Mouse (Mus musculus) embryo, embryonic 10 days (tissue): ENCODE results near the gene Toe1.
"Not testable (repeated sequence)": the region's sequence is repeated elsewhere in the genome, so short reads cannot be mapped to it uniquely, and the experiment has no call there.

Experiments
- DNase-seq: peaks from one replicate; pipeline ENCODE4 v3.0.0-alpha.2; 2015; ENCODE audit warnings: low spot score

The Toe1 gene

DNA sequence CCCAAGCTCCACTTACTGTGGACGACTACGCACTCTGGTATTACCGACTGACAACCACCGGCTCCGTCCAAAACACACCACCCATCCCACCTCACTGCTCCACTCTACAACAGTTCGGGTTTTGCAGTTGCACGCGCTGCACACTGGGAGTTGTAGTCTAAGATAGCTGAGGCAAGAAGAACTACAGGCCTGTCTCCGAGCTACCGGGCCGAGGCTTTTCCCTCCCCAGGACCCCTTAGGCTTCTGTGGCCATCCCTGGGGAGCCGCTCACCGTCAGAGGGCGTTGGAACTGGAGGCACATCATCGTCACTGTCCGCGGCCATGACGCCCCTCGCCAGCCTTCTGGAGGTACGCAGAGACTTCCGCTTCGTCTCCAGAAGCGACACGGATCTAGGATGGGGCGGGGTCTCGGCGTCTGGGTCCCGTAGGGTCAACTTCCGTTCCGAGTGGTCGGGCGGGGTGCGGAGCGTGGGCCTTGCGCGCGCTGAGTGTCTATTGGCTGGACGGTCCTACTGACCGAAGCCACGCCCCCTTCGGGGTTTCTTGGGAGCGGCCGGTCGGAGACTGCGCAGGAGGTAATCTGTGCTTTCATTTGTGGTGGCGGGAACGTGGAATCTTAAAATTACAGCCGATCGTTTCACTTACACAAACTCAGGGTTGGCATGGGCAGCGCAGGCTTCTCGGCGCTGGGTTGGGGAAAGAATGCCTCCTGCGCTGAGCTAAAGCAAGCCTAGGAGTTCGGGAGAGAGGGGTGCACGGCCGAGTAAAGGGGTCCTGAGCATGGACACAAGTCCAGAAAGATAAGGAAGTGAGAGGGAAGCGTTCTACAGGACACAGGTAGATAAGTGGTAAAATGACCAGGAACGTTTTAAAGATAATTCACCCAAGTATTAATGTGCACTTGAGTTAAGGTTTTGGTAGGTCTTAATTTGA, at the start of gene Toe1, which contains the start of gene Mutyh:
Toe1 (minus strand) TSS at position 444 of the 933 bp plus-strand sequence.
Mutyh (plus strand) TSS at position 527 of the 933 bp plus-strand sequence.
- DNase-seq = peak; percentile 100

DNA sequence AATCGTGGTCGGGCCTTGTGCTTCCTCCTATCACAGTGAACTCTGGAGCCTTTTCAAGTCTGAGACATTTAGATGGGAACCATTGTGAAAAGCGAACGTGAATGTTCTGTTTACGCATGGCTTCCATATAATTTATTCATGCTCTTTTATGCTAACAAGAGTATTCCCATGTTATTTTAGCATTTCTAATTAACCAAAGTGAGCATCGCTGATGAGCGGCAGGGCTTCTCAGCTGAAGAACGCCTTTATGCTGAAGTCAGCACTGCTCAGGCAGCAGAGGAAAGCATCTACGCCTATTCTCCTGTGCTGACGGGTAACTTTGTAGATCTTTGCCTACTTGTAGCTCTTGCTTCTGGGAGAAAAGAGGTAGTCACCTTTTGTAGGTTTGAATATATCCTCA, 49.8 kb upstream of the Toe1 start:
- DNase-seq = no peak

DNA sequence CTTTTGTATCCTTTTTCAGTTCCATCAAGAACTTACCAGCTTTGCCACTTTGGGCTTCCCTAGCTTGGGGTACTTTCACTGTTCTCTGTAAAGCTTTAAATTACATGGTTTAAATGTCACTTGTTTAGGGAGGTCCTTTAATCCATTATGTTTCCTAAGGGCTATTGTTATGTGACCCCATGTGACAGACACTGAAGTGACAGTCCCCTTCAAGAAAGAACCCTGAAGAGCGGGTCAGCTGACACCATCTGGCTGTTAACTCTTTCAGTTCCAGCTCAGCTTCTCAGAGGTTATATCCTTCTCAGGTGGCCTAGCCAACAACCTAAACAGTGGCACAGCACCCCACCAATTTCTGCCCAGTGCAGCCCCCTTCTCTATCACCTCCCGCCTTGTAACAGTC, 46.8 kb upstream of the Toe1 start:
- peak; percentile 56 for DNase-seq

DNA sequence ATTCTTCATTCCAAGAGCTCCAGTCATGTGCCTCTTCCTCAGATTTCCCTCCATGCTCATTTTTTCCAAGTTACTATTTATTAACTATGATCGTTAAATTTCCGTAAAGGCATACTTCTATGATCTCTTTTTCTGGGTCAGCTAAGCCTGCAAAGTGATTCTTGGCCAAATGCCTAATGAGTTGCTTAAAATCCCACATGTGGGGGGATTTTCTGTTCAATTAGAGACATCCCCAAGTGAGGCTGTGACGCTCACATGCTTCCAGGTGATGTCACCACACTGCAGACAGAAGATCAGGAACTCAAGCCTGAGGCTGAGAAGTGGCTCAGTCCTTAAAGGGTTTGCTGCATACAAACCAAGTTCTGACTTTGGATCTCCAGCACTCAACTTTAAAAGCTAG, 42.5 kb upstream of the Toe1 start:
- no peak for DNase-seq

DNA sequence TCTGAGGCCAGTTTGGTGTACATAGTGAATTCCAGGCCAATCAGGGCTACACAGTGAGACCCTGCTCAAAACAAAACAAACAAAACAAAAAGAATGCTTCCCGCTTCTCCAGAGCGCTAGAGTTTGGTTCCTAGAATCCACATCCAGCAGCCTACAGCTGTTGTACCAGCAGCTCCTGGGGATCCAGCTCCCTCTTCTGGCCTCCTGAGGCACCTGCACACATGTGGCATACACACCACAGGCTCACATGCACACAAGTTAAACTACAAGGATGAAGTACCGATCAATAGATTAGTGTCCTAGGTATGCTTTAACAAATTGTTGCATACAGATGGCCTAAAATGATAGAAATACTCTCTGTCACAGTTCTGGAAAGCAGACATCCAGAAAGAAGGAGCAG, 36.9 kb upstream of the Toe1 start:
- no peak for DNase-seq

DNA sequence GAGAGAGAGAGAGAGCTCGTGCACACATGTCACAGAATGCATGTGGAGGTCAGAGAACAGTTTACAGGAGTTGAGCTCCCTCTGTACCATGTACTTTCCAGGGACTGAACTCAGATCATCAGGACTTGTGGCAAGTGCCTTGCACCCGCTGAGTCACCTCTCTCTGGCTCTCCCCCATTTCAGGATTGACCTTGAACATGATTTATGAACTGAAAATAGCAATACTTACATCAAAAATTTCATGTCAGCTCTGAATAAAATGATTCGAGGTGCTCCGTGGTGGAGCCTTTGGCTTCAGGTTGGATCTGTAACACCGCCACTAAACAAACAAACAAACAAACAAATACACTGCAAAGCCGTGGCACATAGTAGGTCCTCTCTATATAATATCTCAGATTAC, 33.4 kb upstream of the Toe1 start:
- no peak for DNase-seq

DNA sequence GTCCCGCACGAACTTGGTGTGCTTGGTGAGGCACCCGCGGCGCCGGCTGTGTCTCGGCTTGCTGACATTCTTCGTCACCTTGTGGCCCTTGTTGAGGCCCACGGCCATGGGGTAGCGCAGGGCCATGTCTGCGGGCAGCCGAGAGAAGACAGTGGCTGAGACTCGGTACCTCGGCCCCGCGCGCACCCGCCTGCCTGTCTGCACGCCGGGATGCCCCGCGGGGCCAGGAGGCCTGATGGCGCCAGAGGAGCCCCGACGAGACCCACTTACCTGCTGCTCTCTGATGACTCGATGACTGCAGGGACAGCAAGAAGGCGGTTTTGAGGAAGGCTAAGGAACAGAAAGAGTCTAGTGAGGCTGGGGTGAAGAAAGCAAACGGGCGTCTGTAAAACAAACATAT, 32.7 kb upstream of the Toe1 start:
- DNase-seq = not testable (repeated sequence)

DNA sequence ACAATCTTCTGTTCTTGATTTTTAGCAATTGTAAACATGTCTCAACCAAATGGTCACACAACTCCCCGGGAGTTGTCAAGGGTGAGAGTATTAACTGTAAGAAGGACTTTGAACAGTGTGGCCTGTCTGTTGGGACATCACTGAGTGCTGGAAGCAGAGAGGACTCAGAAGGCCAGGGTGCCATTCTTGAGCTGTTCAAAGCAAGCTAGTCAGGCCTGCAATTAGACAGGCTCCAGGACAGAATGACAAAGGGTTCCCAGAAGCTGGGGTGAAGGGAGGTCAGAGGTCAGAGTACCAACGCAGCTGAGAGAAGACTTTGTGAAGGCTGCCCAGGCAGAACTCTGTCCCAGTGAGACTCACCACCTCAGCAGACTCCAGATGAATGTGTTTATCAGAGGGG, 31.6 kb upstream of the Toe1 start:
- DNase-seq = peak; percentile 66

DNA sequence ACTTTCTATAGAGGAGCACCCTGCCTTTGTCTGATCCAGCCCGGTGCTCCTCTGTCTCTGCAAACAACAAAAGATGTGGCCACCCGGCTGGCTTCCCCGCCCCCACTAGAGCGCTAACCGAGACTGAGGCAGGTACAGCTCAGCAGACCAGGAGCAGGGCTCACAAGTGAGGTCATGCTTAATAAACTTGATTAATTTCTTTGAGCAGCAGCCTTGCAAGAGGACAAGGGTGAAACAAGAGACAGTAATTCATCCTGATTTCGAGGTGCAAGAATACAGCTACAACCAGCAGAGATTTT, 22.6 kb upstream of the Toe1 start:
- DNase-seq = peak; percentile 54

DNA sequence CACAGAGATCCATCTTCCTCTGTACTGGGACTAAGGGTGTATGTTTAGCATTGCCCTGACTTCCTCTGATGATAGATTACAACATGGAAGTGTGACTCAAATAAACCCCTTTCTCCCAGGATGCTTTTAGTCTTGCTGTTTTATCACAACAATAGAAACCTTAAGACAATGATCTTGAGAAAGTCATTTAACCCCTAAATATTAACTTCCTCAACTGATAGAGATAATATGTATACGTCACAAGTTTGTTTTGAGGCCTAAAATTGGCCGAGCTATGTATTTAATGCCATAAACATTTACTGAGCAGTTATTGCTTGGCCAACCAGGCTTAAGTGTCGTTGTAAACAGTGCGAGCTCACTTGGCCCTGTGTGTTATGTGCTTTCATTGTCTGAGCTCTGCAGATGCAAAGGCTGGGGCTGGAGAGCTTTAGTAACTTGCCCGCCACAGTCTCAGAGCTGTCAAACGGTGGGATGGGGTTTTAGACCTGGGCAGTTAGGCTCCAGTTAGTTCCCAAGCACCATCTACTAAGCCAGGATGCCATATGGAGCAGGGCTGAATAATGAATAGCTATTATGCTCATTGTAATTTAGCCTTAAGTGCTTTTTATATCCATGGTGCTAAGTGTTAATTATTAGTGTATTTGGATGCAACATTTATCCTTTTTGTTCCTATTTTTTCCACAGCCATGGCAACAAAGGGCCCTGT, 22.1 kb upstream of the Toe1 start:
- DNase-seq = peak; percentile 45

DNA sequence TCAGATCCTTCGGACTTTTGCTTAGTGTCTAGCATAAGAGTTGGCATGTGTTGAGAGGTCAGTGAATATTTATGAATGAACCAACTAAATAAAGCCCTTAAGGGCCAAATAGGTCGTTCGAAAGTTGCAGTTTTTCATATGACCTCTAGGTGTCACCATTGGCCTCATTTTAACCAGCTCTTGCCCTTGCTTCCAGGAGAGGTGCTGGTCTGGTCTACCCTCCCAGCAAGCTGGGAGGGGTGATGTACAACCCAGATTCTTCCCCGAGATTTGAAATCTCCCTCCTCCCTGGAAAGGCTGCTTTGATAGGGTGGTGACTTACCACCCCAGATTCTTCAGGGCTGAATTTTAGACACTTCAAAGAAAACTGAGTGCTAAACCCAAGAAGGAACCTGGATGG, 20.4 kb upstream of the Toe1 start:
- peak; percentile 86 for DNase-seq

DNA sequence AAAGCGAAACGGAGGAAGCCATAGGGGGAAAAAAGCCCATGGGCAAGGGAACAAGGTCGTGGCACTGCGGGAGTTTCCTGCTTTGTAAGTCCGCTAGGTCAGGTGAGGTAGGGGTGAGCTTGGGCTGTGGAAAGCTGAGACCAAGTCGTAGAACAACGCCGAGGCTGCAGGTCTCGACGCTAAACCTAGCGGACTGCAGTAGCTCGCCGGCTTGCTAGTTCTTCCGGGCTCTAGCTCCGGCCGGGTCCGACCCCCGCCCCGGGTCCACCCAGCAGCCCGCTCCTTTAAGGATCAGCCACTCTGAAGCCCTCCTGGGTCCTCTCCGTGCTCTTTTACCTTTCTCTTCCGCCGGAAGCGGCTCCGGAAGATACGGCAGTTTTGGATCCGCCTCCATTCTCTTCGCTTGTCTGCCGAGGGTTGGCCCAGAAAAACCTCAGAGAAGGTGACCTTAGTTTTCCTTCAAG, 17.1 kb upstream of the Toe1 start:
- peak; percentile 78 for DNase-seq

DNA sequence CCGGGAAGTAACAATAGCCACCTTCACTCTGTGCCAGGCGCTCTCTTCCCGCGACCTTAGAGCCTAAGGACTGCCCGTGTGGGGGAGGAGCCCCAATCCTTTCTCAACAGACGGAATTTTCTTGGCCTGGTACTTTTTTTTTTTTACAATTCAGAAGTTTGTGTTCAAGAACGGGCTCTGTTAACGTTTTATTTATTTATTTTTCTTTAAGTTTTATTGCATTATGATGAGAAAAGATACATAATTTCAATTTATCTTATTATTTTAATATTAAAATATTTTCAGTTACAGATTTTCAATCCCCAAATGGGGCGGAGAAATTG, 14.2 kb upstream of the Toe1 start, which contains the start of gene Hpdl:
Hpdl (minus strand) TSS at position 14 of the 323 bp plus-strand sequence.
- DNase-seq = no peak

DNA sequence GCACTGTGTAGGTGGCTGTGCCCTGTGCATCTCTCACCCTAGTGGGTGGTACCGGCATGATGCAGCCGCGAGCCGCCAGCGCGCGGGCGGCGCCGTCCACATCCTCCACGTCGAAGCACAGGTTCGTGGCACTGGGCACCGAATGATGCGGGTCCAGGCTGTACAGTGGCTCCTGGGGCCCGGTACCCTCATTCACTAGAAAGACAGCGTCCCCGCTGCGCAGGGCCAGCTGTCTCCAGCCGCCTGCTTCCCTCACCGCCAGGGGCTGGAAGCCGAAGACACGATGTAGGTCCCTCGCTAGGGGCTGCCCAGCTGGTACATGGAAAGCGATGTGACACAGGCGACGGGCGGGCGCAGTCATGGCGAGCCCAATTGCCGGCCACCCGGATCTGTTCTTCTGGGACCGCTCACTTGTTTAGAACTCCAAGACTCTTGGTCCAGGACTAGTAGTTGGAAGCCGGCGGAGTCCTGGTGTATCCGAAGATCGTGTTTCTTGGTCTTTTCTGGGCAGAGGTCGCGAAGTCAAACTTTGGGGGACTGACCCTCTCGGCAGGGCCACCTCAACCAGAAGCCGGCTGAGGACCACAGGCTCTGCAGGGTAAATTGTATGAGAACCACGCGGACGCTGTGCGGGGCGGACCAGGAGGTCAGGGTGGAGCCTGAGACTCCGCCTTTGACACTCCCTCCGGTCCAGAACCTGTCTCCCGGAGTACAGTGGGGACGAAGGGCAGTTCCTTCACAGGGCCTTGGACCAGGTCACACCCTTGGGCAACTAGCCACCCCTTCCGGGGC, 13.7 kb upstream of the Toe1 start:
- DNase-seq = peak; percentile 82

DNA sequence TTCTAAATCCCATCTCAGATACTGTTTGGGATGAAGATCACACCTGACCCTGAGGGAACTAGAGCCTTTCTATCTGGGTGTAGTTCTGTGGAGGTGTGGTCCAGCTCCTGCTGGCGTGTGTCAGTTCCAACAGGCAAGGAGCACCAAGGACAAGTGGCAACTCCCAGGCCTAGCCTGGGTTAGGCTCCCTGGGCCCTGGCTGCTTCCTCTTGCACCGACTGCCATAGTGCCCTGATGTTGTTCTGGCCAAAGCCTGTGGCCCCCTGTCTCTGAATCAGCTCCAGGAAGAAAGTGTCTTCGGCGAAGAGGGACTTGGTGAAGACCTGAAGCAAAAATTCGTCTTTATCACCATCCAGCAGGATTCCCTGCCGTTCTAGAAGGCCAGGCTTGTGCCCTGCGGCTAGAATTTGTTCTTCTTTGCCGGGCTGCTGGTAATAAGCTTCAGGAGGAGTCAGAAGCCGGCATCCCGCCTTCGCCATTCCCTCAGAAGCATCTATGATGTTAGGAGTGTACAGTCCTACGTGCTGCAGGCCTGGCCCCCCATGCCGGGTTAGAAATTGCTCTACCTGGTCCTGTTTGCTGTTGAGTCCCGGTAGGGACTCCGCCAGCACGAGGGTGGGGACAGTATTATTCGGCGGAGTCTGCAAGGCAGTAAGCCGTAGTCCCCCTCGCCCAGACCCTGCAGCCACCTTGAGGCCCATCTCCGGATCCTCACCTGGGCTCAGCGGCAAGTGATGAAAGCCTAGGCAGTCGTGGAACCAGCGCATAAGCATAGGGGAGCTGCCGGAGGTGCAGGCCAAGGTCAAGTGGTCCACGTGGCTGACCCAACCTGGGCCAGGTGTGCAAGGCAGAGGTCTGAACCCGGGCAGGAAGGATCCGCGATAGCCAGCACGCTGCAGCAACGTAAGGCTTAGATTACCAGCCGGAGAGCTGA, 12.8 kb upstream of the Toe1 start:
- DNase-seq = no peak

DNA sequence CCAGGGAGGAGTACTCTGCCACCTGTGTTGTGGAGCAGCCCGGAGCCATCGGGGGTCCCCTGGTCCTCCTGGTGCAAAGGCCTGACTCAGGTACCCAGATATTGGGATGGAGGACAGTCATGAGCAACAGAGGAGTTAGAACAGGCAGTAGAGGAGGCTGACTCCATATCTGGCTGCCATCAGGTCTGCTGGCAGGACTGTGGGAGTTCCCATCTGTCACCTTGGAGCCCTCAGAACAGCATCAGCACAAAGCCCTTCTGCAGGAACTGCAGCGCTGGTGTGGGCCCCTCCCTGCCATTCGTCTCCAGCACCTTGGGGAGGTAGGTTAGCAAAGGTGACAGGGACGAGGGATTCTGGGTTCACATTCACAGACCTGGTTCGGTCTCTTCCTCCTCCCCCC, 10.0 kb upstream of the Toe1 start:
- DNase-seq = no peak

DNA sequence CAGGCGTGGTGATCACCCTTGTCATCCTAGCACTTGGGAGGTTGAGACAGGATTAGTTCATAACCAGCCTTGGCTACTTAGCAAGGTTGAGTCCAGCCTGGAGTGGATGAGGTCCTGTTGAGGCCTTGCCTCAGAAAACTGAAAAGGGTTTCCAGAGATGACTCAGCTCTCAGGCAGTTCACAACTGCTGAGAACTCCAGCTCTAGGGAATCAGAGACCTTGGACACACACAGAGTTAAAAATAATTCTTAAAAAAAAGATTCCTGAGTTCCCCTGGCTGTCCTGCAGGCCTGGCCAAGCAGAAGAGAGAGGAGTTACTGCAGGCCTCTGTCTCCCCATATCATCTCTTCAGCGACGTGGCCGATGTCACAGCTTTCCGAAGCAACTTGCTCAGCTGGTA, 7.8 kb upstream of the Toe1 start:
- DNase-seq = no peak

DNA sequence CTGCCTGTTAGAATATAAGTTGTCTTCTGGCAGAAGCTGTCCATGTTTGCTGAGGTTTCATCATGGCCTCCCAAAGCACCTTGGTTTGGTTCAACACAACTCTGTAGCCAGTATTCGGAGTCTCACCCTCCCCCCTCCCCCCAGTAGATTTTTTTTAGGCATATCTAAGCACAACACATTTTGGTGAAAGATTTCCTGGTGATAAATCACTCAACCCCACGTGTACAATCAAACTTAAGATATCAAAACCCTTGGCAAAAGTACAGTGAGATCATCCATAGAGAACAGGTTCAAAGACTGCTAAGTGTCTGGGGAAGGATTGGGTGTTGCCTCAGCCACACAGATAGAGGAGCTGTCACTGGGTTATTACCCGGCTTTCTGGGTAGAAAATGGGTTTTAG, 3.6 kb upstream of the Toe1 start:
- DNase-seq = no peak

DNA sequence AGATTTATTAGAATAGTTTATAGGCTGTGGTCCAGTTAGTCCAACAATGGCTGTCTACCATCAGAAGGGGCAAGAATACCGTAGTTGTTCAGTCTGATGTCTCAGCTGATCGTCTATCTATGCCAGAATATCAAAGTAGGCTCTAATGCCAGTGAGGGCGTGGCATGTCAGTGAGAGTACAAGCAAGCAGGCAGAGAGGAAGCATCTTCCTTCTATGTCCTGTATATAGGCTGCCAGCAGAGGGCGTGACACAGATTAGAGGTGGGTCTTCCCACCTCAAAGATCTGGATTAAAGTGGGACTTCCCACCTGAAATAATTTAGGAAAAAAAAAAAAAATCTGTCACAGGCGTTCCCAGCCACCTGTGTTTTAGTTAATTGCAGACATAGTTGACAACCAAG, 7.5 kb downstream of the Toe1 start:
- DNase-seq = peak; percentile 70

DNA sequence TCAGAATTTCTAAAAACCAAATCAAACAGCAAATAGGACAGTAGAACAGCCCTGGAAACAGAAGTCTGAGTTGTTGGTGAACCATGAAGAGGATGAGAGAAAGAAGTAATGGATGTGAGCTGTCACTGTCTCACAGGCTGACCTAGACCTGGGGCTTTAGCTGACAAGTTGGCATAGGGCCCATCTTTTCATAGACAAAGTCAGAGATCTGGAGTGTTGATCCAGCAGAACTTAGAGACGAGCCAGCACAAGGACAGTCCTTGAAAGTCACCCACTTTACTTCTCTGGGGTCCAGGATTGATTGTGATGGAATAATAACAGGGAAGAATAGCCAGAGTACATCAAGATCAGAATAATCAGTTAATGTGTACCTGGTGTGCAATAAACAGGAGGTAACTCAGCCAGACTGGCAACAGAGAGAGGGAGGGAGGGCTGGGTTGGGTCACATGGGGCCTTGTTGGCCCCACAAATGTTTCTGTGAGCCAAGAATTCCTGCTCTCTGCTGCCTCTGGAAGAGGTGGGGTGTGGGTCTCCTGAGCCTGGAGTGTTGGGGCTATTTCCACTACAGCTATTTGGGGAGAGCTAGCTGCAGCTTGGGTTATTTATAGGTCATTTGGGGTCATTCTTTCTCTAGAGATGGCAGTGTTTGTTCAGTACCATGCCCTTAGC, 10.9 kb downstream of the Toe1 start:
- no peak for DNase-seq

DNA sequence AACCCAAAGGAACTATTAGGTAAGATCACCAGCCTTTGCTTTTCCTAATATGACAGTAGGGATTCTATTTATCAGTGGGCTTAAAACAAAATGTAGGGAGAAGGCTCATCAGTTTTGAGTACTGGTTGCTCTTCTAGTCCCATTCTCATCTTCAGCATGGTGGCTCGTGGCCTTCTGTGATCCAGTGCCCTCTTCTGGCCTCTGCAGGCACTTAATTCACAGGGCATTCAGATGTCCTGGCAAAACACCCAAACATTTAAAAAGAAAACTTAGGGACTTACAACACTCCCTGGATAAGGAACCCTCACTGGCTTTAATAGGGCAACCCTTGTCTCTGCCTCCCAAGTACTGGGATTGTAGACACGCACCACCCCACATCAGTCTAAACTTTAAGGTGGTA, 13.2 kb downstream of the Toe1 start:
- DNase-seq = no peak
